Mouse (Mus musculus): Measurements from ENCODE around the gene Ush2a.

DNA sequence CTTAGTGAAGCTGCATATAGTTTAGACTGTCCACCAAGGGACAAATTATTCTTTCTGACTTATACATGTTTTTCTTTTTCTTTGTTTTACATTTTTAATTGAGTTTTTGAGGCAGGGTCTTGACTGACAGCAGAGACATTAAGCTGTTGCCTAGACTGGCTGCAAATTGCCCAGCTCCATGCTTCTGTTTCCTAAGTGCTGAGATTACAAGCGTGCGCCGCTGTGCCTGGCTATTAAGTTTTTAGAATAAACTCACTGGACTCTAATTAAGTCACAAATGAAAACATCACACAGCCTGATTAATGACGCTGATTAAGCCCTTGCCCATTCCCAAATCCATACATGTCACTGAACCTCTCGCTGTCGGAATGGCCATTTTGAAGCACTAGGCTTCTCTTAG is 7.2 kb downstream of the Ush2a start:
- no peak for TF ChIP-seq POLR2A (IDR thresholded peaks at IDR 0.05; ENCODE audit: extremely low read depth, insufficient read depth, low read length)
- TF ChIP-seq CTCF (IDR thresholded peaks at IDR 0.05; ENCODE audit: low read depth, low read length) = no peak
